Mouse (Mus musculus) stomach, postnatal 0 days (tissue): ENCODE data around the gene 1700069L16Rik. TPM values are rescaled to one million over a fixed set of nuclear protein-coding genes. Genes with fewer than 3 reads are reported as not detected.

Source experiments
- ATAC-seq: fragments of 200-750 bp; cut with Nextera tagmentation; 2 replicates; pipeline ENCODE4 v1.8.0; 2017; ENCODE audit not compliant: low FRiP score, low TSS enrichment
- DNase-seq: peaks from one replicate; pipeline ENCODE4 v3.0.0-alpha.2; 2016; ENCODE audit warnings: low spot score
- H3K27ac ChIP-seq: fragments of 300-500 bp; sonication (generic); replicated peaks from 2 replicates; pipeline ENCODE4 v1.5.1; 2014; ENCODE audit warnings: mild to moderate bottlenecking, control low read depth
- H3K27me3 ChIP-seq: fragments of 300-500 bp; sonication (generic); 2 replicates; pipeline ENCODE4 v1.6.1; 2014; ENCODE audit warnings: low read length; ENCODE audit not compliant: control insufficient read depth, insufficient read depth
- H3K36me3 ChIP-seq: fragments of 300-500 bp; sonication (generic); 2 replicates; pipeline ENCODE4 v1.6.1; 2014; ENCODE audit warnings: low read length, mixed read lengths; ENCODE audit not compliant: control insufficient read depth, insufficient read depth
- H3K4me1 ChIP-seq: fragments of 300-500 bp; sonication (generic); replicated peaks from 2 replicates; pipeline ENCODE4 v1.6.1; 2014; ENCODE audit warnings: antibody characterized with exemption; ENCODE audit not compliant: control insufficient read depth, insufficient read depth
- H3K4me2 ChIP-seq: fragments of 300-500 bp; sonication (generic); replicated peaks from 2 replicates; pipeline ENCODE4 v1.6.1; 2014; ENCODE audit warnings: low read depth, mild to moderate bottlenecking, control low read depth, moderate library complexity
- H3K4me3 ChIP-seq: fragments of 300-500 bp; sonication (generic); 2 replicates; pipeline ENCODE4 v1.5.1; 2014; ENCODE audit warnings: low read depth, low read length, control low read depth
- H3K9ac ChIP-seq: fragments of 300-500 bp; sonication (generic); 2 replicates; pipeline ENCODE4 v1.6.1; 2014; ENCODE audit warnings: mild to moderate bottlenecking, low read length, control low read depth, mixed read lengths
- H3K9me3 ChIP-seq: fragments of 300-500 bp; sonication (generic); 2 replicates; pipeline ENCODE4 v1.6.1; 2016; ENCODE audit warnings: low read length; ENCODE audit not compliant: control insufficient read depth
- CTCF ChIP-seq: IDR thresholded peaks from 2 replicates; pipeline ENCODE4 v1.5.1; 2016; ENCODE audit warnings: antibody characterized with exemption, low read depth, mild to moderate bottlenecking, moderate library complexity
- EP300 ChIP-seq: optimal IDR thresholded peaks from 2 replicates; pipeline ENCODE3; 2016; ENCODE audit warnings: antibody characterized with exemption
- WGBS: fragments of 180-500 bp; shearing (Covaris S2); extraction: QIAGEN DNeasy Blood & Tissue Kit; methylation state at CpG from one replicate; pipeline ENCODE4 v1.1.7; 2014; 5-methylcytosine and 5-hydroxymethylcytosine counted together
- polyA plus RNA-seq: library from polyadenylated mRNA; unstranded; fragments of >200 nt; fragmentation: Nextera tagmentation; extraction: Ambion mirVana; gene quantifications from 2 replicates; pipeline ENCODE4 v1.2.1, GENCODE M21; 2015

Gene 1700069L16Rik
- polyA plus RNA-seq, 1 experiment from 2014 or later: not detected

GRCm38 (mm10) chr5:113728691-113729090, 4.1 kb upstream of the 1700069L16Rik start:
- no peak overlapping the region for H3K4me2 ChIP-seq
- H3K4me1 ChIP-seq: no peaks in the 10 kb centered on the region
- no peak for TF ChIP-seq EP300
- no peaks in the 10 kb centered on the region for H3K36me3 ChIP-seq
- ATAC-seq: no peak
- WGBS: 86% methylated on average over 7 of the region's 7 CpGs
- H3K9me3 ChIP-seq: no peaks in the 10 kb centered on the region
- no peaks in the 10 kb centered on the region for H3K27me3 ChIP-seq
- DNase-seq: no peak
- no peak overlapping the region for H3K27ac ChIP-seq
- no peak overlapping the region for H3K4me3 ChIP-seq
- no peak overlapping the region for H3K9ac ChIP-seq

GRCm38 (mm10) chr5:113728011-113728410, 3.4 kb upstream of the 1700069L16Rik start:
- Histone ChIP-seq H3K36me3 (no peaks in the 10 kb centered on the region), H3K4me1 (no peaks in the 10 kb centered on the region), H3K9ac (no peak overlapping the region), H3K9me3 (no peaks in the 10 kb centered on the region), H3K4me2 (no peak overlapping the region), H3K4me3 (no peak overlapping the region), H3K27me3 (no peaks in the 10 kb centered on the region), H3K27ac (no peak overlapping the region)
- DNase-seq (no peak), ATAC-seq (no peak)
- TF ChIP-seq CTCF: no peak
- WGBS: 88% methylated on average over 7 of the region's 7 CpGs

GRCm38 (mm10) chr5:113727238-113727637, 2.7 kb upstream of the 1700069L16Rik start:
- Histone ChIP-seq H3K9ac (no peak overlapping the region), H3K9me3 (no peaks in the 10 kb centered on the region), H3K4me3 (no peak overlapping the region), H3K27me3 (no peaks in the 10 kb centered on the region), H3K4me2 (no peak overlapping the region), H3K4me1 (no peaks in the 10 kb centered on the region), H3K27ac (no peak overlapping the region), H3K36me3 (no peaks in the 10 kb centered on the region)
- ATAC-seq (no peak), DNase-seq (no peak)
- WGBS: 57% methylated on average over 12 of the region's 12 CpGs
- TF ChIP-seq EP300: no peak
- TF ChIP-seq CTCF: no peak

- H3K9me3 ChIP-seq: no peaks in the 10 kb centered on the region
- TF ChIP-seq EP300: no peak
- TF ChIP-seq CTCF: no peak
- no peak for ATAC-seq
- H3K9ac ChIP-seq: no peak overlapping the region
- no peak overlapping the region for H3K4me2 ChIP-seq
- H3K27ac ChIP-seq: no peak overlapping the region
- H3K36me3 ChIP-seq: no peaks in the 10 kb centered on the region
- no peak for DNase-seq
- no peak overlapping the region for H3K4me3 ChIP-seq
- H3K27me3 ChIP-seq: no peaks in the 10 kb centered on the region
- no peaks in the 10 kb centered on the region for H3K4me1 ChIP-seq
- 71% methylated on average over 6 of the region's 6 CpGs for WGBS
Measured at GRCm38 (mm10) chr5:113726618-113727017, 2.0 kb upstream of the 1700069L16Rik start.

- DNase-seq (no peak), ATAC-seq (no peak)
- 74% methylated on average over 12 of the region's 12 CpGs for WGBS
- TF ChIP-seq CTCF (no peak), EP300 (no peak)
- Histone ChIP-seq H3K9ac (no peak overlapping the region), H3K4me1 (no peaks in the 10 kb centered on the region), H3K4me3 (no peak overlapping the region), H3K27me3 (no peaks in the 10 kb centered on the region), H3K27ac (no peak overlapping the region), H3K9me3 (no peaks in the 10 kb centered on the region), H3K36me3 (no peaks in the 10 kb centered on the region), H3K4me2 (no peak overlapping the region)
Measured at GRCm38 (mm10) chr5:113725417-113725816, 845 bp upstream of the 1700069L16Rik start.

- Histone ChIP-seq H3K4me1 (no peaks in the 10 kb centered on the region), H3K4me3 (no peak overlapping the region), H3K27ac (no peak overlapping the region), H3K9ac (no peak overlapping the region), H3K9me3 (no peaks in the 10 kb centered on the region), H3K4me2 (no peak overlapping the region), H3K27me3 (no peaks in the 10 kb centered on the region), H3K36me3 (no peaks in the 10 kb centered on the region)
- no peak for TF ChIP-seq EP300
- TF ChIP-seq CTCF: no peak
- ATAC-seq: no peak
- no peak for DNase-seq
- WGBS: 33% methylated on average over 8 of the region's 8 CpGs
Measured at GRCm38 (mm10) chr5:113723567-113724237, 870 bp downstream of the 1700069L16Rik start.
